In genomic region chr8:45788610-45789009, GRCm38 (mm10) we compare ENCODE assay signal across 21 mouse cellular contexts.
DNase-seq lines count a peak whose midpoint lies in the region; ATAC-seq and TF ChIP-seq lines count a peak whose summit lies in the region.
"Had no signal": no experiment of that assay in that cellular context is flagged by ENCODE, and none has a peak within 500 bp of the region (broad histone marks: within the 10 kb centered on the region; RNA-seq: fewer than 3 reads in every experiment).

No protein-coding gene starts in this region.

- in situ Hi-C loops in CH12.LX (cut with MboI; ENCODE audit: low pct_ligation_motif_present, low pct_unique_long_range_greater_than_20kb, low sequenced_read_pairs) = loop anchor here (25.0 kb wide), 1 partner anchor 326 kb away; no protein-coding TSS in a partner anchor

- H3K4me2 ChIP-seq in heart, postnatal 0 days (ENCODE audit: low read depth, low read length) = no peak overlapping the region
- no peak overlapping the region for H3K4me2 ChIP-seq in heart, embryonic 11.5 days
- H3K4me2 ChIP-seq in lung, postnatal 0 days (replicated peaks; ENCODE audit: low read depth, low read length) = no peak overlapping the region
- H3K4me2 ChIP-seq in CH12.LX (ENCODE audit: insufficient read depth, low read depth, poor library complexity, severe bottlenecking) = no peak overlapping the region
- H3K4me2 ChIP-seq: embryonic facial prominence, embryonic 15.5 days; heart, embryonic 15.5 days; kidney, embryonic 15.5 days; liver, embryonic 13.5 days; neural tube, embryonic 15.5 days had no signal

- no peaks in the 10 kb centered on the region for H3K9me3 ChIP-seq in heart, postnatal 0 days (replicated peaks; ENCODE audit: control insufficient read depth, low read length)
- no peaks in the 10 kb centered on the region for H3K9me3 ChIP-seq in heart, embryonic 11.5 days (replicated peaks; ENCODE audit: control insufficient read depth, low read length)
- no peaks in the 10 kb centered on the region for H3K9me3 ChIP-seq in lung, postnatal 0 days (ENCODE audit: low read length)
- H3K9me3 ChIP-seq in CH12.LX (replicated peaks; ENCODE audit: low read length) = no peaks in the 10 kb centered on the region
- H3K9me3 ChIP-seq: embryonic facial prominence, embryonic 15.5 days; heart, embryonic 15.5 days; hindbrain, embryonic 10.5 days; kidney, embryonic 15.5 days; liver, embryonic 13.5 days; midbrain, embryonic 10.5 days; neural tube, embryonic 15.5 days had no signal

- peak; percentile 31; the same call in 1 of the 2 replicates for TF ChIP-seq CTCF in heart, postnatal 0 days (IDR thresholded peaks at IDR 0.05; ENCODE audit: low read depth)
- peak; percentile 54 for TF ChIP-seq CTCF in lung, postnatal 0 days (IDR thresholded peaks at IDR 0.05)
- peak in 1 of 2 experiments; percentile 73; a peak in 2 of 4 replicates for TF ChIP-seq CTCF in CH12.LX (conservative IDR thresholded peaks at IDR 0.05 in 1 of 2, IDR thresholded peaks at IDR 0.05 in 1 of 2; ENCODE audit: low read depth in 2 of 2, low read length in 2 of 2)
- 0 out of 2 replicates have a peak, but pooled peaks have one; percentile 7 for TF ChIP-seq CTCF in embryonic fibroblast, embryonic 13.5 days (IDR thresholded peaks at IDR 0.05; ENCODE audit: borderline replicate concordance, insufficient read depth, low read length)

- no peak for TF ChIP-seq POLR2A in CH12.LX (IDR thresholded peaks at IDR 0.05; ENCODE audit: low read depth, low read length)
- TF ChIP-seq POLR2A in embryonic fibroblast, embryonic 13.5 days (IDR thresholded peaks at IDR 0.05; ENCODE audit: low read depth, low read length) = no peak

- peaks cover 52% of the 10 kb centered on the region for H3K36me3 ChIP-seq in heart, postnatal 0 days (replicated peaks; ENCODE audit: control insufficient read depth, insufficient read depth, low read length)
- H3K36me3 ChIP-seq in heart, embryonic 11.5 days (ENCODE audit: control insufficient read depth, insufficient read depth, low read length) = peaks cover 6% of the 10 kb centered on the region; the same call in 1 of the 2 replicates
- H3K36me3 ChIP-seq in lung, postnatal 0 days (ENCODE audit: insufficient read depth, low read length) = no peaks in the 10 kb centered on the region
- H3K36me3 ChIP-seq in CH12.LX (replicated peaks in 1 of 2; ENCODE audit: control insufficient read depth in 1 of 2, insufficient read depth in 1 of 2, low read length in 1 of 2) = no peaks in the 10 kb centered on the region
- H3K36me3 ChIP-seq: embryonic facial prominence, embryonic 15.5 days; liver, embryonic 13.5 days had no signal

- no peaks in the 10 kb centered on the region for H3K79me2 ChIP-seq in CH12.LX (replicated peaks; ENCODE audit: control insufficient read depth, extremely low read depth, insufficient read depth, poor library complexity, severe bottlenecking)

- TF ChIP-seq RAD21 in CH12.LX (IDR thresholded peaks at IDR 0.05; ENCODE audit: low read depth, low read length) = peak; percentile 60

- no peak overlapping the region for H3K9ac ChIP-seq in heart, postnatal 0 days (replicated peaks; ENCODE audit: low read depth, low read length)
- H3K9ac ChIP-seq in heart, embryonic 11.5 days (ENCODE audit: low read depth, low read length) = no peak overlapping the region
- no peak overlapping the region for H3K9ac ChIP-seq in lung, postnatal 0 days (replicated peaks; ENCODE audit: low read depth)
- H3K9ac ChIP-seq in CH12.LX (ENCODE audit: insufficient read depth, low read depth) = no peak overlapping the region
- H3K9ac ChIP-seq: embryonic facial prominence, embryonic 15.5 days; heart, embryonic 15.5 days; kidney, embryonic 15.5 days; liver, embryonic 13.5 days; neural tube, embryonic 15.5 days had no signal

- ATAC-seq in heart, postnatal 0 days (ENCODE audit: insufficient read depth, low read depth) = no peak
- ATAC-seq in heart, embryonic 11.5 days (replicated peaks; ENCODE audit: insufficient number of reproducible peaks, low FRiP score, low TSS enrichment) = no peak
- no peak for ATAC-seq in lung, postnatal 0 days
- ATAC-seq: forebrain, embryonic 14.5 days had no signal

- H3K27me3 ChIP-seq in heart, postnatal 0 days (ENCODE audit: control insufficient read depth, insufficient read depth, low read length) = no peaks in the 10 kb centered on the region
- no peaks in the 10 kb centered on the region for H3K27me3 ChIP-seq in heart, embryonic 11.5 days (ENCODE audit: control insufficient read depth, insufficient read depth, low read length)
- no peaks in the 10 kb centered on the region for H3K27me3 ChIP-seq in lung, postnatal 0 days (replicated peaks; ENCODE audit: insufficient read depth, low read length)
- H3K27me3 ChIP-seq in CH12.LX (replicated peaks) = no peaks in the 10 kb centered on the region
- H3K27me3 ChIP-seq: embryonic facial prominence, embryonic 15.5 days; heart, embryonic 15.5 days; kidney, embryonic 15.5 days; liver, embryonic 13.5 days; neural tube, embryonic 15.5 days had no signal

- H3K4me1 ChIP-seq in heart, postnatal 0 days (ENCODE audit: control insufficient read depth, insufficient read depth) = no peaks in the 10 kb centered on the region
- no peaks in the 10 kb centered on the region for H3K4me1 ChIP-seq in heart, embryonic 11.5 days (ENCODE audit: control insufficient read depth, insufficient read depth, low read length)
- H3K4me1 ChIP-seq in lung, postnatal 0 days (ENCODE audit: insufficient read depth, low read depth, low read length) = no peaks in the 10 kb centered on the region
- H3K4me1 ChIP-seq in CH12.LX (ENCODE audit: control insufficient read depth in 1 of 2, insufficient read depth in 2 of 2) = no peaks in the 10 kb centered on the region
- H3K4me1 ChIP-seq in embryonic fibroblast, embryonic 13.5 days (ENCODE audit: control insufficient read depth, insufficient read depth, low read length) = no peaks in the 10 kb centered on the region
- H3K4me1 ChIP-seq: embryonic facial prominence, embryonic 15.5 days; heart, embryonic 15.5 days; hindbrain, embryonic 10.5 days; kidney, embryonic 15.5 days; liver, embryonic 13.5 days; midbrain, embryonic 10.5 days; neural tube, embryonic 15.5 days had no signal

- 82% methylated on average over 3 of the region's 3 CpGs for WGBS in heart, postnatal 0 days
- WGBS in heart, embryonic 11.5 days (ENCODE audit: insufficient replicate concordance) = 77% methylated on average over 3 of the region's 3 CpGs
- WGBS in lung, postnatal 0 days = 75% methylated on average over 3 of the region's 3 CpGs

- H3K4me3 ChIP-seq in heart, postnatal 0 days (ENCODE audit: low read depth, low read length) = no peak overlapping the region
- H3K4me3 ChIP-seq in heart, embryonic 11.5 days (ENCODE audit: low read depth, low read length) = no peak overlapping the region
- no peak overlapping the region for H3K4me3 ChIP-seq in lung, postnatal 0 days (ENCODE audit: low read depth, low read length)
- H3K4me3 ChIP-seq in CH12.LX (replicated peaks in 1 of 3; ENCODE audit: low read depth in 2 of 3, low read length in 2 of 3, poor library complexity in 1 of 3) = no peak overlapping the region
- H3K4me3 ChIP-seq in embryonic fibroblast, embryonic 13.5 days (ENCODE audit: insufficient read depth, low read length) = no peak overlapping the region
- H3K4me3 ChIP-seq: embryonic facial prominence, embryonic 15.5 days; heart, embryonic 15.5 days; hindbrain, embryonic 10.5 days; kidney, embryonic 15.5 days; liver, embryonic 13.5 days; midbrain, embryonic 10.5 days; myocyte; neural tube, embryonic 15.5 days had no signal

- no peak overlapping the region for H3K27ac ChIP-seq in heart, postnatal 0 days (ENCODE audit: low read depth)
- no peak overlapping the region for H3K27ac ChIP-seq in heart, embryonic 11.5 days (ENCODE audit: low read depth, low read length)
- no peak overlapping the region for H3K27ac ChIP-seq in lung, postnatal 0 days (ENCODE audit: low read length)
- no peak overlapping the region for H3K27ac ChIP-seq in CH12.LX (ENCODE audit: insufficient read depth, low read depth)
- H3K27ac ChIP-seq in embryonic fibroblast, embryonic 13.5 days (ENCODE audit: insufficient read depth, low read length) = no peak overlapping the region
- H3K27ac ChIP-seq: embryonic facial prominence, embryonic 15.5 days; heart, embryonic 15.5 days; hindbrain, embryonic 10.5 days; kidney, embryonic 15.5 days; liver, embryonic 13.5 days; midbrain, embryonic 10.5 days; neural tube, embryonic 15.5 days had no signal

- TF ChIP-seq EP300 in heart, postnatal 0 days (IDR thresholded peaks at IDR 0.05; ENCODE audit: low read depth) = no peak
- no peak for TF ChIP-seq EP300 in lung, postnatal 0 days (IDR thresholded peaks at IDR 0.05)
- no peak for TF ChIP-seq EP300 in CH12.LX (IDR thresholded peaks at IDR 0.05; ENCODE audit: low read length)

- dilution Hi-C loops in CH12.LX (cut with MboI; ENCODE audit: extremely low pct_ligation_motif_present, extremely low pct_unique_long_range_greater_than_20kb, low sequenced_read_pairs) = no loop called here

- DNase-seq in heart, postnatal 0 days (ENCODE audit: low spot score) = no peak
- DNase-seq in lung, postnatal 0 days (ENCODE audit: low spot score) = no peak
- no peak for DNase-seq in lung, postnatal 25 days (ENCODE audit: low spot score)
- DNase-seq in CH12.LX (ENCODE audit: extremely low read depth) = peak; percentile 5
- no peak for DNase-seq in ovary, postnatal 14 days (ENCODE audit: low spot score)
- DNase-seq: adrenal gland, postnatal 25 days; cerebellum, adult 9-10 months; embryo, embryonic 11 days; liver, embryonic 13.5 days; lung, postnatal 14 days; thymus, adult 18-20 months had no signal

TF ChIP-seq in CH12.LX, 34 proteins besides CTCF, POLR2A, EP300 and RAD21:
- TF ChIP-seq ZC3H11A (IDR thresholded peaks at IDR 0.05; ENCODE audit: low read depth, low read length) (peak; percentile 30; the same call in 1 of the 2 replicates), MYC (IDR thresholded peaks at IDR 0.05; ENCODE audit: low read depth, low read length) (no peak), SMC3 (IDR thresholded peaks at IDR 0.05; ENCODE audit: low read depth, low read length) (peak; percentile 78), MAFK (IDR thresholded peaks at IDR 0.05; ENCODE audit: insufficient replicate concordance, low read length) (0 out of 2 replicates have a peak, but pooled peaks have one; percentile 34), GABPA (IDR thresholded peaks at IDR 0.05; ENCODE audit: insufficient replicate concordance, low read depth, low read length) (no peak), BHLHE40 (IDR thresholded peaks at IDR 0.05; ENCODE audit: low read depth, low read length) (no peak)
